Mouse (Mus musculus): ENCODE data around the gene Frrs1. TPM values are rescaled to one million over a fixed set of nuclear protein-coding genes. Genes with fewer than 3 reads are reported as not detected.

The Frrs1 gene
- polyA plus RNA-seq, 1 experiment from 2014 or later = 32.7 TPM

DNA sequence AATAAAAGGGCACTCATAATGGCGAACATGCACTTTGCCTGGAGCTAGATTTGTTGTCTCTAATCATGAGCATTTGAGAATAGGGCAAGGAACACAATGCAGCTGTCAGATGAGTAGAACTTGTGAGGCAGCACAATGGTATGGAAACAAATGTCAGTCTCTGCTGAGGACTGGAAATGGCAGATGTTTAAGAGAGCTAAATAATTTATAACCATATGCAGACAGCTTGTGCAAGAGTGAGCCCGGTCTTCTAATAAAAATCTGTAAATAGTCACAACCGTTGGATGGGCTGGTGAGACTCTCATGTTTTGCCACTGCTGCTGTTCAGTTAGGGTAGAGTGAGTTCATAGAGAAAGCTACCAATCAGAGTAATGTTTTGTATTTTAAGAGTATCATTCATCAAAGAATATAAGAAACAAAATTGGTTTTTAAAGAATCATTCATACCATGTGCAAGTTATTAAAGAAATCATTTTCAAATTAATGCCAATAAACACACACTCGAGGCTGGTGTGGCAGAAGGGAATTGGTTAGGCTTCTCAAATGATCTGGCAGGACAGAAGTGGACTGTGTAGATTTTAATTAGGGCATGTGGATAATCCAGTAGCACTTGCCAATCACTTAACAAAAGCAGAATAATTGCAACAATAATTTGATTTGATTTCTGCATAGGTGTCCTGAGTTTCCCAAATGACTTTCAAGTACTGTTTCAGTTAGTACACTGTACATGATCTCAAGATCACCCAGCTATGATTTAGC lies 77.8 kb downstream of the Frrs1 start:
- no peak for DNase-seq (ENCODE audit: low spot score)
- H3K27ac ChIP-seq = no peak overlapping the region
- H3K4me1 ChIP-seq = no peaks in the 10 kb centered on the region
- no peaks in the 10 kb centered on the region for H3K36me3 ChIP-seq
- no peaks in the 10 kb centered on the region for H3K27me3 ChIP-seq (ENCODE audit: insufficient read depth, poor library complexity, severe bottlenecking)
- no peaks in the 10 kb centered on the region for H3K9me3 ChIP-seq
- H3K4me3 ChIP-seq = no peak overlapping the region
- WGBS = 77% methylated on average over 4 of the region's 4 CpGs

DNA sequence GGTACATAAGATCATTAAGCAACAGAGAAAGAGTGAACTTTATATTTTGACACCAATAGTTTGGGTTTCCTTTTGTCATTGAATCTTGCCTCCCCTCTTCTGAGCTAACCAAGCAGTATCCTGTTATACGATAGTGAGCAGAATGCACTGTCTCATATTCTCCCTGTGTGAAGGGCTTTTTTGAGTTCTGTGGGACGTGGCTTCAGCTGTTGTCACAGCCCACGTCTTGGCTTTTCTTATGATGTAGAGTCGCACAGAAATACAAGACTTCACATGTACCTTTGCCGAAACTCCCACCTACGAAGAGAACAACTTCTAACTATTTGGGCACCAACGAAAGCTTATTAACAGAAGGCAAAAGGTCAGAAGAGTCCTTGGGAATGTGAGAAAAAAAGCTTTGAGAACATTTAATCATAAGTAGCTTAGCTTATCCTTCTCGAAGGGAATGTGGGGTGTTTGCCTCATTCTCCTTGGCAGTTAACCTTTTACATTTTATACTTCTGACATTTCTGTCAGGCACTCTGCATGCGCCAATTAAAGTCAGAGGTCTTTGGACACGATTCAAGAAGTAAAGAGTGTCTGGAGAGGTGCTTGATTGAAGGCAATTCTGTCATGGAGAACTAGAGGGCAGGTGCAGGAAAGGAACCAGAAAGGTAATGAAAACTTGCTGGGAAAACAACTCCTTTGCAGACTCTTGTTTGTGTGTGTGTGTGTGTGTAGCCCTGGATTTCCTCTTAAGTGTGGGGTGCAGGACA lies 81.7 kb downstream of the Frrs1 start:
- WGBS = 78% methylated on average over 10 of the region's 10 CpGs
- Histone ChIP-seq H3K27me3 (ENCODE audit: insufficient read depth, poor library complexity, severe bottlenecking) (no peaks in the 10 kb centered on the region), H3K9me3 (no peaks in the 10 kb centered on the region), H3K36me3 (no peaks in the 10 kb centered on the region), H3K4me3 (no peak overlapping the region), H3K27ac (no peak overlapping the region), H3K4me1 (peaks cover 6% of the 10 kb centered on the region; the same call in 1 of the 2 replicates)
- DNase-seq (ENCODE audit: low spot score) = no peak

GRCm38 (mm10) chr3:116941559-116942117 lies 82.4 kb downstream of the Frrs1 start:
- H3K4me1 ChIP-seq = peaks cover 6% of the 10 kb centered on the region; the same call in 1 of the 2 replicates
- 94% methylated on average over 1 of the region's 1 CpGs for WGBS
- no peak overlapping the region for H3K27ac ChIP-seq
- H3K9me3 ChIP-seq = no peaks in the 10 kb centered on the region
- H3K36me3 ChIP-seq = no peaks in the 10 kb centered on the region
- no peak overlapping the region for H3K4me3 ChIP-seq
- no peak for DNase-seq (ENCODE audit: low spot score)
- H3K27me3 ChIP-seq (ENCODE audit: insufficient read depth, poor library complexity, severe bottlenecking) = no peaks in the 10 kb centered on the region

DNA sequence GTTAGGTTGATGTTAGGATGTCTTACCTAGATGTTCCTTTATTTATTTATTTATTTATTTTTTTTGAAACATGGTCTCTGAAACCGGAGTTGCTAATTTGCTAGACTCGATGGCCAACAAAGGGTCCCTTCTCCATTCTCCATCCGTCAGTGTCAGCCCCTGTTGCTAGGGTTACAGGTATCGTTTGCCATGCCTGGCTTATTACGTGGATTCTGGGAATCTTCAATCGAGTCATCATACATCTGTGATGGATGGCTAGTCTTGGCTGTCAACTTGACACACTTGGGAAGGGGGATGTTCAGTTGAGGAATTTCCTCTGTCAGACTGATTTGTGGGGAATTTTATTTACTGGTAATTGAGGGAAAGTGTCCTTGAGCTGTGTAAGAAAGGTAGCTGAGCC lies 83.5 kb downstream of the Frrs1 start:
- Histone ChIP-seq H3K27ac (no peak overlapping the region), H3K36me3 (no peaks in the 10 kb centered on the region), H3K27me3 (ENCODE audit: insufficient read depth, poor library complexity, severe bottlenecking) (no peaks in the 10 kb centered on the region), H3K4me1 (peaks cover 6% of the 10 kb centered on the region; the same call in 1 of the 2 replicates), H3K4me3 (no peak overlapping the region), H3K9me3 (no peaks in the 10 kb centered on the region)
- 78% methylated on average over 6 of the region's 6 CpGs for WGBS
- no peak for DNase-seq (ENCODE audit: low spot score)

DNA sequence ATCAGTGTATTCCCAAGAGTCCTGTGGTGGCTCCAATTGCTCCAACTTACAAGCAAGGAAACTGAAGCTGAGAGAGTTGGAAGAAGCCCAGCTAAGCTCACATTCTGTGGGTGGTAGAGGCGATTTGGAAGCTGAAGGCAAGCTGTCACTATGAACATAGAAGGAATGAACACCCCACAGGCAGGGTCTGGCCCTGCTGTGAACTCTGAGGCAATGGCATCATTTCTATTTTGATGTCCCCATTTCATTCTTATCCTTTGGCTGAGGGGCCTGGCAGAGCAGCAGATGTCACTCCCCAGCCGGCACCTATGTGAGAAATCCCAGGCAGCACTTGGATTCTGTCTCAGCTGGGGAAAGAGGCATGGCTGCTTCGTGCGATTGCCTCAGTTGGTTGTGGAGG lies 84.2 kb downstream of the Frrs1 start:
- WGBS = 51% methylated on average over 4 of the region's 4 CpGs
- Histone ChIP-seq H3K4me3 (no peak overlapping the region), H3K27ac (peak overlapping the region; percentile 26; the same call in 1 of the 2 replicates)

GRCm38 (mm10) chr3:116946476-116946875 lies 87.2 kb downstream of the Frrs1 start:
- 76% methylated on average over 4 of the region's 4 CpGs for WGBS
- H3K27me3 ChIP-seq (ENCODE audit: insufficient read depth, poor library complexity, severe bottlenecking) = no peaks in the 10 kb centered on the region
- no peaks in the 10 kb centered on the region for H3K36me3 ChIP-seq
- H3K9me3 ChIP-seq = no peaks in the 10 kb centered on the region
- H3K27ac ChIP-seq = no peak overlapping the region
- peaks cover 6% of the 10 kb centered on the region; the same call in 1 of the 2 replicates for H3K4me1 ChIP-seq
- no peak overlapping the region for H3K4me3 ChIP-seq
- no peak for DNase-seq (ENCODE audit: low spot score)

More for the DNA sequence above, 84.2 kb downstream of the Frrs1 start:
- DNase-seq (ENCODE audit: low spot score) = peak; percentile 77
- peaks cover 6% of the 10 kb centered on the region; the same call in 1 of the 2 replicates for H3K4me1 ChIP-seq
- H3K27me3 ChIP-seq (ENCODE audit: insufficient read depth, poor library complexity, severe bottlenecking) = no peaks in the 10 kb centered on the region
- H3K36me3 ChIP-seq = no peaks in the 10 kb centered on the region
- H3K9me3 ChIP-seq = no peaks in the 10 kb centered on the region

GRCm38 (mm10) chr3:116950665-116951115 lies 91.4 kb downstream of the Frrs1 start:
- no peak overlapping the region for H3K4me3 ChIP-seq
- H3K9me3 ChIP-seq = no peaks in the 10 kb centered on the region
- H3K36me3 ChIP-seq = no peaks in the 10 kb centered on the region
- H3K4me1 ChIP-seq = no peaks in the 10 kb centered on the region
- DNase-seq (ENCODE audit: low spot score) = no peak
- H3K27me3 ChIP-seq (ENCODE audit: insufficient read depth, poor library complexity, severe bottlenecking) = no peaks in the 10 kb centered on the region
- no peak overlapping the region for H3K27ac ChIP-seq
- 78% methylated on average over 6 of the region's 6 CpGs for WGBS

GRCm38 (mm10) chr3:116951489-116951888 lies 92.2 kb downstream of the Frrs1 start:
- 73% methylated on average over 3 of the region's 3 CpGs for WGBS
- no peaks in the 10 kb centered on the region for H3K27me3 ChIP-seq (ENCODE audit: insufficient read depth, poor library complexity, severe bottlenecking)
- DNase-seq (ENCODE audit: low spot score) = no peak
- H3K27ac ChIP-seq = no peak overlapping the region
- no peaks in the 10 kb centered on the region for H3K9me3 ChIP-seq
- no peak overlapping the region for H3K4me3 ChIP-seq
- no peaks in the 10 kb centered on the region for H3K4me1 ChIP-seq
- H3K36me3 ChIP-seq = no peaks in the 10 kb centered on the region

DNA sequence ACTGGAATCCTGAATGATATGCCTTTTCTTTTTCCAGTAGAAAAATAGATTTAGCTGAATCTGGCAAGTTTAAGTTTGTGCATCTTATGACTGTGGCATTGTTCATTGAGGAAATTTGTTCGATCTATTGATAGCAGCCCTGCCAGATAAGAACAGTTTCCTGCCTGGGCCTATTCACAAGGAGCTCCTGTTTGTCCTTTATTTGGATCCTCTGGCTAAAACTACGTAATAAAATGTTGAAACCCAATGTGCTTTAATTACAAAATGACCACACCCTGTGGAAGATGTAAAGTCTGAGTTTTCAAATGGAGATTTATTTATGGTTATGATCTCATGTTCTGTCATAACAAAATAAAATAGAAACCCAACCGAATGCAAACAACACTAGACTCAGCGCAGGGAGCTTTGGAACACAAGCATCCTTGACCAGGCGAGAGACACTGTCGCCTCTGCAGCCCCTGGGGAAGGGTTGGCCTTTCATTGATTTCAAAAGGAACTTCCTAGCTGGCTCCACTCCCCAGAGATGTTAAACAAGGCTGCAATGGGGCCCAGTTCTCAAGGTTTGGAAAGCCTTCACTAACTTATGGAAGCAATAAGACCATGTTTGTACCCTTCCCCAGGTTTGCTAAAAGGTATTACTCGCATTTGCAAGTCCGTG lies 93.1 kb downstream of the Frrs1 start:
- H3K27ac ChIP-seq = no peak overlapping the region
- WGBS = 76% methylated on average over 8 of the region's 8 CpGs
- no peaks in the 10 kb centered on the region for H3K36me3 ChIP-seq
- DNase-seq (ENCODE audit: low spot score) = no peak
- H3K4me3 ChIP-seq = no peak overlapping the region
- no peaks in the 10 kb centered on the region for H3K4me1 ChIP-seq
- no peaks in the 10 kb centered on the region for H3K9me3 ChIP-seq
- no peaks in the 10 kb centered on the region for H3K27me3 ChIP-seq (ENCODE audit: insufficient read depth, poor library complexity, severe bottlenecking)

GRCm38 (mm10) chr3:116953366-116953765 lies 94.1 kb downstream of the Frrs1 start:
- 82% methylated on average over 6 of the region's 6 CpGs for WGBS
- H3K36me3 ChIP-seq = no peaks in the 10 kb centered on the region
- H3K4me3 ChIP-seq = no peak overlapping the region
- H3K4me1 ChIP-seq = no peaks in the 10 kb centered on the region
- no peak overlapping the region for H3K27ac ChIP-seq
- DNase-seq (ENCODE audit: low spot score) = no peak
- no peaks in the 10 kb centered on the region for H3K9me3 ChIP-seq
- no peaks in the 10 kb centered on the region for H3K27me3 ChIP-seq (ENCODE audit: insufficient read depth, poor library complexity, severe bottlenecking)

- WGBS = 59% methylated on average over 6 of the region's 6 CpGs
These were observed 95.8 kb downstream of the Frrs1 start for GRCm38 (mm10) chr3:116955061-116955460.

More at GRCm38 (mm10) chr3:116955061-116955460, 95.8 kb downstream of the Frrs1 start:
- Histone ChIP-seq H3K27ac (no peak overlapping the region), H3K36me3 (no peaks in the 10 kb centered on the region), H3K4me1 (no peaks in the 10 kb centered on the region), H3K9me3 (no peaks in the 10 kb centered on the region), H3K27me3 (ENCODE audit: insufficient read depth, poor library complexity, severe bottlenecking) (no peaks in the 10 kb centered on the region), H3K4me3 (no peak overlapping the region)
- no peak for DNase-seq (ENCODE audit: low spot score)

All from heart, embryonic 10.5 days (tissue).